Mouse (Mus musculus) bone marrow macrophage, adult 2 months (primary cell): Measurements from ENCODE around the gene Cnn3.

Experiments
- CTCF ChIP-seq: IDR thresholded peaks from 2 replicates; pipeline ENCODE4 v1.5.1; 2012; ENCODE audit warnings: low read depth, mild to moderate bottlenecking, low read length, moderate library complexity
- POLR2A ChIP-seq: IDR thresholded peaks from 2 replicates; pipeline ENCODE4 v1.6.1; 2012; ENCODE audit warnings: mild to moderate bottlenecking, low read depth, low read length, borderline replicate concordance

DNA sequence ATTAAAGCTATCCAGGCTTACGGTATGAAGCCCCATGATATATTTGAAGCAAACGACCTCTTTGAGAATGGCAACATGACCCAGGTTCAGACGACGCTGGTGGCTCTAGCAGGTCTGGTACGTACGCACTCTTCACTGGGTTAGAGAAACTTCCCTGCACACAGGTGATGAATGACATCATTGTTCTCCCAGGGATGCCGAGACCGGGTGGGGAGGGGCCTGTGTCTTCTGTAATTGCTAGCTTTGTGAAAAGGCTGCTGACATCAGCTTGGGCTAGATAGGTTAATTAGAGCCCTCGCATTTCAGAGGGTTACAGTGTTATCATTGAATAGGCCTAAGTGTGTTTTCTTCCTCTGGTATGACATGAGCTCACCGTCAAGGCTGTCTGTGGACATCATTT is 25.1 kb downstream of the Cnn3 start:
- TF ChIP-seq CTCF (no peak), POLR2A (no peak)
